Mouse (Mus musculus): Measurements from ENCODE around the gene Rassf10. TPM values are rescaled to one million over a fixed set of nuclear protein-coding genes. Genes with fewer than 3 reads are reported as not detected.
"Not testable (repeated sequence)": the region's sequence is repeated elsewhere in the genome, so short reads cannot be mapped to it uniquely, and the experiment has no call there.

Gene Rassf10
- total RNA-seq (2021) = under 1 TPM; 0.63 to 0.70 TPM
- long read RNA-seq, experiment 1, partial matches to known transcripts = 0 of 2 reads
- long read RNA-seq, experiment 1, other reads (novel, unspliced or antisense) = 0 of 2 reads
- long read RNA-seq, experiment 2 = 0 reads

- peak in 1 of 2 experiments; percentile 7 for DNase-seq (ENCODE audit: low spot score in 2 of 2)
These were observed at the start of gene Rassf10 for GRCm38 (mm10) chr7:112953777-112954291. TSS of gene Rassf10 (plus strand) at chr7:112953962.

- DNase-seq (ENCODE audit: low spot score in 2 of 2) = no peak
These were observed 46.9 kb upstream of the Rassf10 start for GRCm38 (mm10) chr7:112906848-112907247.

- DNase-seq (ENCODE audit: low spot score in 2 of 2) = no peak
These were observed 46.3 kb upstream of the Rassf10 start for GRCm38 (mm10) chr7:112907468-112907867.

- DNase-seq (ENCODE audit: low spot score in 2 of 2) = no peak
These were observed 44.6 kb upstream of the Rassf10 start for GRCm38 (mm10) chr7:112909164-112909563.

- no peak for DNase-seq (ENCODE audit: low spot score in 2 of 2)
These were observed 40.8 kb upstream of the Rassf10 start for GRCm38 (mm10) chr7:112912969-112913368.

GRCm38 (mm10) chr7:112915571-112915970 lies 38.2 kb upstream of the Rassf10 start:
- peak; percentile 8 to 24 for DNase-seq (ENCODE audit: low spot score in 2 of 2)

GRCm38 (mm10) chr7:112917613-112918278 lies 36.0 kb upstream of the Rassf10 start:
- no peak for DNase-seq (ENCODE audit: low spot score in 2 of 2)

- DNase-seq (ENCODE audit: low spot score in 2 of 2) = peak; percentile 12 to 25
These were observed 35.3 kb upstream of the Rassf10 start for GRCm38 (mm10) chr7:112918279-112918991.

- DNase-seq (ENCODE audit: low spot score in 2 of 2) = peak; percentile 55 to 62
These were observed 33.9 kb upstream of the Rassf10 start for GRCm38 (mm10) chr7:112919845-112920244.

GRCm38 (mm10) chr7:112922801-112923200 lies 31.0 kb upstream of the Rassf10 start:
- DNase-seq (ENCODE audit: low spot score in 2 of 2) = no peak

GRCm38 (mm10) chr7:112923712-112924111 lies 30.1 kb upstream of the Rassf10 start:
- DNase-seq (ENCODE audit: low spot score in 2 of 2) = no peak

GRCm38 (mm10) chr7:112930669-112931068 lies 23.1 kb upstream of the Rassf10 start:
- DNase-seq (ENCODE audit: low spot score in 2 of 2) = no peak

- not testable (repeated sequence) for DNase-seq (ENCODE audit: low spot score in 2 of 2)
These were observed 17.9 kb upstream of the Rassf10 start for GRCm38 (mm10) chr7:112935876-112936275.

GRCm38 (mm10) chr7:112937089-112937488 lies 16.7 kb upstream of the Rassf10 start:
- no peak for DNase-seq (ENCODE audit: low spot score in 2 of 2)

- DNase-seq (ENCODE audit: low spot score in 2 of 2) = no peak
These were observed 14.8 kb upstream of the Rassf10 start for GRCm38 (mm10) chr7:112938959-112939358.

- DNase-seq (ENCODE audit: low spot score in 2 of 2) = no peak
These were observed 11.2 kb upstream of the Rassf10 start for GRCm38 (mm10) chr7:112942567-112942966.

GRCm38 (mm10) chr7:112943056-112943455 lies 10.7 kb upstream of the Rassf10 start:
- no peak for DNase-seq (ENCODE audit: low spot score in 2 of 2)

- no peak for DNase-seq (ENCODE audit: low spot score in 2 of 2)
These were observed 7.1 kb upstream of the Rassf10 start for GRCm38 (mm10) chr7:112946706-112947105.

GRCm38 (mm10) chr7:112954351-112955102 lies 765 bp downstream of the Rassf10 start:
- DNase-seq (ENCODE audit: low spot score in 2 of 2) = no peak

- DNase-seq (ENCODE audit: low spot score in 2 of 2) = peak in 1 of 2 experiments; percentile 17
These were observed 1.5 kb downstream of the Rassf10 start for GRCm38 (mm10) chr7:112955103-112955827.

GRCm38 (mm10) chr7:112955955-112956354 lies 2.2 kb downstream of the Rassf10 start:
- DNase-seq (ENCODE audit: low spot score in 2 of 2) = no peak

Data from left cerebral cortex, adult 18-20 months (tissue).